Mouse (Mus musculus) forebrain, embryonic 15.5 days (tissue): ENCODE measurements at regions not wholly inside any gene's neighbourhood (a gene's known extent, or its start where the extent isn't known, plus 50 kb on each side); places are given as distances from the start of the nearest gene placed in this dataset.

Experiments used
- ATAC-seq: fragments of 200-750 bp; cut with Nextera tagmentation; replicated peaks from 2 replicates; pipeline ENCODE4 v1.8.0; 2017; ENCODE audit warnings: mild to moderate bottlenecking, moderate TSS enrichment, moderate library complexity
- H3K27ac ChIP-seq: fragments of 300-500 bp; sonication (generic); replicated peaks from 2 replicates; pipeline ENCODE4 v1.5.1; 2015; ENCODE audit warnings: mild to moderate bottlenecking, inconsistent platforms
- H3K27me3 ChIP-seq: fragments of 300-500 bp; sonication (generic); 2 replicates; pipeline ENCODE4 v1.6.1; 2015; ENCODE audit warnings: inconsistent platforms
- H3K36me3 ChIP-seq: fragments of 300-500 bp; sonication (generic); 2 replicates; pipeline ENCODE4 v1.6.1; 2015; ENCODE audit warnings: mild to moderate bottlenecking, inconsistent platforms
- H3K4me1 ChIP-seq: fragments of 300-500 bp; sonication (generic); 2 replicates; pipeline ENCODE4 v1.6.1; 2015; ENCODE audit warnings: inconsistent platforms
- H3K4me2 ChIP-seq: fragments of 300-500 bp; sonication (generic); replicated peaks from 2 replicates; pipeline ENCODE4 v1.6.1; 2015; ENCODE audit warnings: mild to moderate bottlenecking, inconsistent platforms
- H3K4me3 ChIP-seq: fragments of 300-500 bp; sonication (generic); 2 replicates; pipeline ENCODE4 v1.5.1; 2015; ENCODE audit warnings: mild to moderate bottlenecking, inconsistent platforms
- H3K9ac ChIP-seq: fragments of 300-500 bp; sonication (generic); replicated peaks from 2 replicates; pipeline ENCODE4 v1.6.1; 2015; ENCODE audit warnings: mild to moderate bottlenecking, inconsistent platforms
- H3K9me3 ChIP-seq: fragments of 300-500 bp; sonication (generic); 2 replicates; pipeline ENCODE4 v1.6.1; 2016; ENCODE audit warnings: inconsistent platforms
- WGBS: fragments of 180-500 bp; shearing (Covaris S2); methylation state at CpG from one replicate; pipeline ENCODE4 v1.1.7; 2015; ENCODE audit warnings: mixed read lengths; 5-methylcytosine and 5-hydroxymethylcytosine counted together

GRCm38 (mm10) chr8:98403645-98404032 is 1012.6 kb downstream of the Cdh8 start:
- 90% methylated on average over 3 of the region's 3 CpGs for WGBS
- ATAC-seq: no peak

GRCm38 (mm10) chr8:98402852-98403644 is 1013.2 kb downstream of the Cdh8 start:
- Histone ChIP-seq H3K36me3 (no peaks in the 10 kb centered on the region), H3K4me1 (no peaks in the 10 kb centered on the region), H3K4me2 (no peak overlapping the region), H3K9ac (no peak overlapping the region), H3K4me3 (no peak overlapping the region), H3K27me3 (no peaks in the 10 kb centered on the region), H3K9me3 (no peaks in the 10 kb centered on the region), H3K27ac (no peak overlapping the region)
- 67% methylated on average over 11 of the region's 11 CpGs for whole genome bisulfite sequencing
- ATAC-seq: peak; percentile 19; the same call in 1 of the 2 replicates

More at GRCm38 (mm10) chr8:98403645-98404032, 1012.6 kb downstream of the Cdh8 start:
- Histone ChIP-seq H3K9me3 (no peaks in the 10 kb centered on the region), H3K27me3 (no peaks in the 10 kb centered on the region), H3K4me2 (no peak overlapping the region), H3K4me1 (no peaks in the 10 kb centered on the region), H3K36me3 (no peaks in the 10 kb centered on the region), H3K4me3 (no peak overlapping the region), H3K27ac (no peak overlapping the region), H3K9ac (no peak overlapping the region)

GRCm38 (mm10) chr8:98381815-98382214 is 1034.5 kb downstream of the Cdh8 start:
- WGBS: 92% methylated on average over 2 of the region's 2 CpGs
- no peak overlapping the region for H3K4me3 ChIP-seq
- ATAC-seq: no peak

GRCm38 (mm10) chr8:98380387-98380786 is 1035.9 kb downstream of the Cdh8 start:
- 89% methylated on average over 1 of the region's 1 CpGs for WGBS
- ATAC-seq: no peak
- H3K27me3 ChIP-seq: no peaks in the 10 kb centered on the region

More at GRCm38 (mm10) chr8:98381815-98382214, 1034.5 kb downstream of the Cdh8 start:
- no peaks in the 10 kb centered on the region for H3K27me3 ChIP-seq
- no peak overlapping the region for H3K4me2 ChIP-seq
- H3K36me3 ChIP-seq: no peaks in the 10 kb centered on the region
- no peaks in the 10 kb centered on the region for H3K9me3 ChIP-seq
- H3K4me1 ChIP-seq: no peaks in the 10 kb centered on the region
- H3K9ac ChIP-seq: no peak overlapping the region
- H3K27ac ChIP-seq: no peak overlapping the region

GRCm38 (mm10) chr8:98377743-98378142 is 1038.5 kb downstream of the Cdh8 start:
- ATAC-seq: no peak
- no peaks in the 10 kb centered on the region for H3K27me3 ChIP-seq
- H3K4me3 ChIP-seq: no peak overlapping the region

More at GRCm38 (mm10) chr8:98380387-98380786, 1035.9 kb downstream of the Cdh8 start:
- no peak overlapping the region for H3K9ac ChIP-seq
- no peak overlapping the region for H3K4me2 ChIP-seq
- H3K4me3 ChIP-seq: no peak overlapping the region
- no peaks in the 10 kb centered on the region for H3K4me1 ChIP-seq
- no peak overlapping the region for H3K27ac ChIP-seq
- H3K9me3 ChIP-seq: no peaks in the 10 kb centered on the region
- no peaks in the 10 kb centered on the region for H3K36me3 ChIP-seq

GRCm38 (mm10) chr8:98372711-98373420 is 1043.4 kb downstream of the Cdh8 start:
- no peaks in the 10 kb centered on the region for H3K27me3 ChIP-seq
- no peaks in the 10 kb centered on the region for H3K36me3 ChIP-seq
- no peak overlapping the region for H3K4me3 ChIP-seq
- no peaks in the 10 kb centered on the region for H3K4me1 ChIP-seq
- H3K4me2 ChIP-seq: no peak overlapping the region
- H3K27ac ChIP-seq: no peak overlapping the region
- ATAC-seq: no peak
- 27% methylated on average over 3 of the region's 4 CpGs for WGBS
- no peaks in the 10 kb centered on the region for H3K9me3 ChIP-seq
- no peak overlapping the region for H3K9ac ChIP-seq

More at GRCm38 (mm10) chr8:98377743-98378142, 1038.5 kb downstream of the Cdh8 start:
- H3K4me1 ChIP-seq: no peaks in the 10 kb centered on the region
- no peaks in the 10 kb centered on the region for H3K9me3 ChIP-seq
- no peaks in the 10 kb centered on the region for H3K36me3 ChIP-seq
- no peak overlapping the region for H3K9ac ChIP-seq
- no peak overlapping the region for H3K4me2 ChIP-seq
- H3K27ac ChIP-seq: no peak overlapping the region

- Histone ChIP-seq H3K9me3 (no peaks in the 10 kb centered on the region), H3K9ac (no peak overlapping the region), H3K36me3 (no peaks in the 10 kb centered on the region), H3K4me2 (no peak overlapping the region), H3K4me3 (no peak overlapping the region), H3K27me3 (no peaks in the 10 kb centered on the region), H3K27ac (no peak overlapping the region), H3K4me1 (0 out of 2 replicates have a peak, but pooled peaks cover 3% of the 10 kb centered on the region)
- 38% methylated on average over 6 of the region's 6 CpGs for WGBS
- ATAC-seq: peak; percentile 96
Measured at GRCm38 (mm10) chr8:98365378-98366095, 1050.7 kb downstream of the Cdh8 start.

GRCm38 (mm10) chr8:98337279-98337678 is 1079.0 kb downstream of the Cdh8 start:
- no peaks in the 10 kb centered on the region for H3K27me3 ChIP-seq
- no peak overlapping the region for H3K9ac ChIP-seq
- H3K4me3 ChIP-seq: no peak overlapping the region
- no peak for ATAC-seq
- H3K4me2 ChIP-seq: no peak overlapping the region
- H3K9me3 ChIP-seq: no peaks in the 10 kb centered on the region
- no peaks in the 10 kb centered on the region for H3K4me1 ChIP-seq
- no peak overlapping the region for H3K27ac ChIP-seq
- no peaks in the 10 kb centered on the region for H3K36me3 ChIP-seq
- WGBS: 92% methylated on average over 1 of the region's 1 CpGs

- H3K27ac ChIP-seq: no peak overlapping the region
Measured at GRCm38 (mm10) chr8:98309405-98309990, 1106.8 kb downstream of the Cdh8 start.

GRCm38 (mm10) chr8:98294975-98295374 is 1121.3 kb downstream of the Cdh8 start:
- Histone ChIP-seq H3K9ac (no peak overlapping the region), H3K27ac (no peak overlapping the region), H3K27me3 (no peaks in the 10 kb centered on the region), H3K4me2 (no peak overlapping the region), H3K36me3 (no peaks in the 10 kb centered on the region), H3K4me1 (peaks cover 3% of the 10 kb centered on the region), H3K9me3 (no peaks in the 10 kb centered on the region), H3K4me3 (no peak overlapping the region)
- peak; percentile 87 for ATAC-seq
- WGBS: 24% methylated on average over 7 of the region's 7 CpGs

More at GRCm38 (mm10) chr8:98309405-98309990, 1106.8 kb downstream of the Cdh8 start:
- ATAC-seq: peak; percentile 97
- H3K4me2 ChIP-seq: no peak overlapping the region
- no peaks in the 10 kb centered on the region for H3K27me3 ChIP-seq
- no peaks in the 10 kb centered on the region for H3K9me3 ChIP-seq
- H3K9ac ChIP-seq: no peak overlapping the region
- H3K4me1 ChIP-seq: no peaks in the 10 kb centered on the region
- no peaks in the 10 kb centered on the region for H3K36me3 ChIP-seq
- no peak overlapping the region for H3K4me3 ChIP-seq
- WGBS: 2% methylated on average over 2 of the region's 2 CpGs

GRCm38 (mm10) chr8:98260281-98260680 is 1156.0 kb downstream of the Cdh8 start:
- WGBS: 95% methylated on average over 3 of the region's 3 CpGs
- no peak overlapping the region for H3K4me2 ChIP-seq
- ATAC-seq: no peak

More at GRCm38 (mm10) chr8:98260281-98260680, 1156.0 kb downstream of the Cdh8 start:
- Histone ChIP-seq H3K9me3 (no peaks in the 10 kb centered on the region), H3K4me3 (no peak overlapping the region), H3K9ac (no peak overlapping the region), H3K27ac (no peak overlapping the region), H3K27me3 (no peaks in the 10 kb centered on the region), H3K36me3 (no peaks in the 10 kb centered on the region), H3K4me1 (no peaks in the 10 kb centered on the region)
